Mouse (Mus musculus) hematopoietic stem cell, adult 5-6 weeks (primary cell): Measurements from ENCODE around the gene Grip2. TPM values are rescaled to one million over a fixed set of nuclear protein-coding genes. Genes with fewer than 3 reads are reported as not detected.
A peak's percentile ranks its signal among the peaks of the same experiment; 100 is the strongest.

Experiments used
- ATAC-seq, 2 experiments: fragments of 125-278 bp in 1 of 2; replicated peaks in 1 of 2; 2 replicates each; pipeline ENCODE4 v1.8.0; 2016 to 2017; ENCODE audit warnings: inconsistent platforms in 2 of 2, mild to moderate bottlenecking in 2 of 2, moderate number of reproducible peaks in 2 of 2, low read depth in 1 of 2, moderate TSS enrichment in 1 of 2; ENCODE audit not compliant: low FRiP score in 2 of 2, poor library complexity in 2 of 2, severe bottlenecking in 2 of 2, insufficient read depth in 1 of 2, low TSS enrichment in 1 of 2
- total RNA-seq: library from RNA; stranded (forward); fragments of 172-1452, 232-1000 nt; gene quantifications from 2 replicates; pipeline ENCODE4 v1.2.3, GENCODE M21; 2017

The Grip2 gene
- not detected in 2 replicates for total RNA-seq

- no peak for ATAC-seq
Measured at GRCm38 (mm10) chr6:91827016-91827570, at the start of gene Grip2. Grip2 (minus strand) TSS chr6:91827250.

- no peak for ATAC-seq
Measured at GRCm38 (mm10) chr6:91872781-91873180, 45.7 kb upstream of the Grip2 start.

GRCm38 (mm10) chr6:91868091-91868490 lies 41.0 kb upstream of the Grip2 start:
- ATAC-seq = no peak

GRCm38 (mm10) chr6:91865601-91866000 lies 38.6 kb upstream of the Grip2 start:
- no peak for ATAC-seq

- ATAC-seq = 0 out of 4 replicates have a peak, but pooled peaks of 1 of the 2 experiments have one; percentile 14
Measured at GRCm38 (mm10) chr6:91864595-91864994, 37.5 kb upstream of the Grip2 start.

- no peak for ATAC-seq
Measured at GRCm38 (mm10) chr6:91862848-91863247, 35.8 kb upstream of the Grip2 start.

GRCm38 (mm10) chr6:91858339-91858738 lies 31.3 kb upstream of the Grip2 start:
- ATAC-seq = no peak

GRCm38 (mm10) chr6:91852550-91852949 lies 25.5 kb upstream of the Grip2 start:
- peak; percentile 56 to 81; a peak in 2 of 4 replicates for ATAC-seq

GRCm38 (mm10) chr6:91843628-91844153 lies 16.6 kb upstream of the Grip2 start:
- no peak for ATAC-seq

GRCm38 (mm10) chr6:91842897-91843627 lies 16.0 kb upstream of the Grip2 start:
- no peak for ATAC-seq

- peak; percentile 46 to 62; a peak in 3 of 4 replicates for ATAC-seq
Measured at GRCm38 (mm10) chr6:91839010-91839871, 12.2 kb upstream of the Grip2 start.

- ATAC-seq = no peak
Measured at GRCm38 (mm10) chr6:91832863-91833440, 5.9 kb upstream of the Grip2 start.

GRCm38 (mm10) chr6:91827926-91828325 lies 876 bp upstream of the Grip2 start:
- ATAC-seq = no peak

GRCm38 (mm10) chr6:91818271-91818670 lies 8.8 kb downstream of the Grip2 start:
- ATAC-seq = no peak

- no peak for ATAC-seq
Measured at GRCm38 (mm10) chr6:91815976-91816375, 11.1 kb downstream of the Grip2 start.

- ATAC-seq = no peak
Measured at GRCm38 (mm10) chr6:91813611-91814010, 13.4 kb downstream of the Grip2 start.

- ATAC-seq = no peak
Measured at GRCm38 (mm10) chr6:91810007-91810406, 17.0 kb downstream of the Grip2 start.
